Mouse (Mus musculus) urinary bladder, postnatal 36 days (tissue): ENCODE data around the gene Fitm2.

Experiments used
- DNase-seq, 2 experiments: peaks; one replicate each; pipeline ENCODE4 v3.0.0; 2022; ENCODE audit warnings: low spot score in 2 of 2, mixed read lengths in 1 of 2

Gene Fitm2

GRCm38 (mm10) chr2:163472466-163472851 lies at the start of gene Fitm2:
Fitm2 (minus strand) TSS chr2:163472629.
- DNase-seq = peak; percentile 95 to 96

GRCm38 (mm10) chr2:163506300-163507004 lies 34.0 kb upstream of the Fitm2 start, which contains the start of gene Hnf4a:
Hnf4a (plus strand) TSS chr2:163506808.
- no peak for DNase-seq

GRCm38 (mm10) chr2:163503191-163503590 lies 30.8 kb upstream of the Fitm2 start:
- DNase-seq = no peak

GRCm38 (mm10) chr2:163502219-163502618 lies 29.8 kb upstream of the Fitm2 start:
- no peak for DNase-seq

GRCm38 (mm10) chr2:163494456-163494855 lies 22.0 kb upstream of the Fitm2 start:
- no peak for DNase-seq

- peak; percentile 23 to 41 for DNase-seq
These were observed 21.5 kb upstream of the Fitm2 start for GRCm38 (mm10) chr2:163493976-163494375.

GRCm38 (mm10) chr2:163493031-163493430 lies 20.6 kb upstream of the Fitm2 start:
- DNase-seq = no peak

GRCm38 (mm10) chr2:163492018-163492417 lies 19.6 kb upstream of the Fitm2 start, which contains the start of gene R3hdml:
R3hdml (plus strand) TSS chr2:163492318.
- no peak for DNase-seq

GRCm38 (mm10) chr2:163491351-163491750 lies 18.9 kb upstream of the Fitm2 start:
- DNase-seq = no peak

GRCm38 (mm10) chr2:163490656-163491055 lies 18.2 kb upstream of the Fitm2 start:
- DNase-seq = no peak

GRCm38 (mm10) chr2:163489725-163490291 lies 17.4 kb upstream of the Fitm2 start:
- DNase-seq = no peak

- DNase-seq = no peak
These were observed 14.9 kb upstream of the Fitm2 start for GRCm38 (mm10) chr2:163487360-163487759.

- DNase-seq = no peak
These were observed 9.2 kb upstream of the Fitm2 start for GRCm38 (mm10) chr2:163481539-163482029.

GRCm38 (mm10) chr2:163480191-163480825 lies 7.9 kb upstream of the Fitm2 start:
- DNase-seq = no peak

- peak in 1 of 2 experiments; percentile 52 for DNase-seq
These were observed 541 bp downstream of the Fitm2 start for GRCm38 (mm10) chr2:163471710-163472465.

GRCm38 (mm10) chr2:163471136-163471535 lies 1.3 kb downstream of the Fitm2 start:
- DNase-seq = peak in 1 of 2 experiments; percentile 41

- no peak for DNase-seq
These were observed 2.7 kb downstream of the Fitm2 start for GRCm38 (mm10) chr2:163469711-163470110.

GRCm38 (mm10) chr2:163468866-163469265 lies 3.6 kb downstream of the Fitm2 start:
- DNase-seq = no peak

GRCm38 (mm10) chr2:163467585-163467984 lies 4.8 kb downstream of the Fitm2 start:
- DNase-seq = no peak

- no peak for DNase-seq
These were observed 5.7 kb downstream of the Fitm2 start for GRCm38 (mm10) chr2:163466771-163467170.

- no peak for DNase-seq
These were observed 7.9 kb downstream of the Fitm2 start for GRCm38 (mm10) chr2:163464562-163464961.

GRCm38 (mm10) chr2:163463998-163464397 lies 8.4 kb downstream of the Fitm2 start:
- no peak for DNase-seq
